In genomic region chr16:71132826-71133225, GRCm38 (mm10) we compare ENCODE assay signal across 27 mouse cellular contexts.
"Had no signal": no experiment of that assay in that cellular context is flagged by ENCODE, and none has a peak within 500 bp of the region (broad histone marks: within the 10 kb centered on the region; RNA-seq: fewer than 3 reads in every experiment).

No protein-coding gene starts in this region.

- H3K36me3 ChIP-seq: heart, embryonic 10.5 days; heart, embryonic 13.5 days; heart, embryonic 15.5 days; hindbrain, embryonic 13.5 days; hindbrain, embryonic 15.5 days; kidney, embryonic 15.5 days; limb, embryonic 10.5 days; limb, embryonic 12.5 days; liver, embryonic 13.5 days had no signal

- ATAC-seq: hindbrain, postnatal 0 days; intestine, embryonic 16.5 days had no signal

- H3K4me3 ChIP-seq: gastrocnemius, adult 2 months; heart, embryonic 10.5 days; heart, embryonic 13.5 days; heart, embryonic 15.5 days; hindbrain, embryonic 13.5 days; hindbrain, embryonic 15.5 days; kidney, embryonic 15.5 days; limb, embryonic 10.5 days; limb, embryonic 12.5 days; liver, embryonic 13.5 days had no signal

- H3K9ac ChIP-seq: heart, embryonic 13.5 days; heart, embryonic 15.5 days; hindbrain, embryonic 13.5 days; hindbrain, embryonic 15.5 days; kidney, embryonic 15.5 days; limb, embryonic 12.5 days; liver, embryonic 13.5 days had no signal

- H3K4me2 ChIP-seq: heart, embryonic 13.5 days; heart, embryonic 15.5 days; hindbrain, embryonic 13.5 days; hindbrain, embryonic 15.5 days; kidney, embryonic 15.5 days; limb, embryonic 12.5 days; liver, embryonic 11.5 days; liver, embryonic 13.5 days had no signal

- H3K9me3 ChIP-seq: heart, embryonic 10.5 days; heart, embryonic 13.5 days; heart, embryonic 15.5 days; hindbrain, embryonic 13.5 days; hindbrain, embryonic 15.5 days; kidney, embryonic 15.5 days; limb, embryonic 10.5 days; limb, embryonic 12.5 days; liver, embryonic 13.5 days had no signal

- H3K27ac ChIP-seq: gastrocnemius, adult 2 months; heart, embryonic 10.5 days; heart, embryonic 13.5 days; heart, embryonic 15.5 days; hindbrain, embryonic 13.5 days; hindbrain, embryonic 15.5 days; hindbrain, postnatal 0 days; kidney, embryonic 15.5 days; kidney, postnatal 0 days; limb, embryonic 10.5 days; limb, embryonic 12.5 days; liver, embryonic 13.5 days had no signal

- H3K27me3 ChIP-seq: heart, embryonic 13.5 days; heart, embryonic 15.5 days; hindbrain, embryonic 13.5 days; hindbrain, embryonic 15.5 days; kidney, embryonic 15.5 days; limb, embryonic 12.5 days; liver, embryonic 13.5 days had no signal

- H3K4me1 ChIP-seq: heart, embryonic 10.5 days; heart, embryonic 13.5 days; heart, embryonic 15.5 days; hindbrain, embryonic 13.5 days; hindbrain, embryonic 15.5 days; kidney, embryonic 15.5 days; limb, embryonic 10.5 days; limb, embryonic 12.5 days; liver, embryonic 13.5 days had no signal

- DNase-seq: gastrocnemius, adult 2 months; gastrocnemius, postnatal 10 days; gastrocnemius, postnatal 25 days; heart, adult 18-20 months; heart, postnatal 14 days; heart, postnatal 36 days; kidney, adult 11 months; kidney, adult 2 months; kidney, adult 9 months; kidney, postnatal 14 days; kidney, postnatal 36 days; layer of hippocampus, adult 9-11 months; layer of hippocampus, postnatal 36 days; liver; liver, embryonic 13.5 days had no signal
